Mouse (Mus musculus): ENCODE data around the gene Borcs8. TPM values are rescaled to one million over a fixed set of nuclear protein-coding genes. Genes with fewer than 3 reads are reported as not detected.
A peak's percentile ranks its signal among the peaks of the same experiment; 100 is the strongest.

Gene Borcs8
- polyA plus RNA-seq, 1 experiment: 53.5 TPM

DNA sequence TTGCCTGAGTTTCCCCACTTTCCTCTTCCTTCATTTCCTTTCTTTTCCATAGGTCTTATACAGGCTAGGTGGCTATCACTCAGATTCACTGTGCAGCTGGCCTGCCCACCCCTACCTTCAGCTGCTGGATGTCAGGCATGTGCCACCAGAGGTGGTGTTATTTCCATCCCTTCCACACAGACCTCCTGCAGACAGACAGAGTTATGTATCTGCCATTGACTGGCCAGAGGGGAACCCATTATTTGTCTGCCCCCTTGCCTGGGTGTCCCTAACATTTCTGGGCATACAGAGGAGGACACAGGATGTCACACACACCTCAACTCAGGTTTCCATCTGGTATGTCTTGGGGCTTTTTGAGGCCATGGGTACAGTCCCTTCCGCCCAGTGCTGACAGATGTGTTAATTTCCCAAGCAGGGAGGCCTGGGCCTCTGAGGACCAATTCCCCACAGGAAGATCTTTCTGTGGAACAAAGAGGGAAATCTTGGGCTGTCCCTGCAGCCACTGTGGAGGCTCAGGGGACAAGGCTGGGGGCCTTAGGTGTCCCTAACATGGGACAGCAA is 18.0 kb downstream of the Borcs8 start:
- peaks cover 59% of the 10 kb centered on the region for H3K27me3 ChIP-seq (replicated peaks)
- no peaks in the 10 kb centered on the region for H3K9me3 ChIP-seq
- no peak overlapping the region for H3K4me3 ChIP-seq (replicated peaks)
- H3K36me3 ChIP-seq (replicated peaks; ENCODE audit: low read length): no peaks in the 10 kb centered on the region
- TF ChIP-seq FLI1 (IDR thresholded peaks at IDR 0.05; ENCODE audit: low read length): no peak
- TF ChIP-seq GATA1 (IDR thresholded peaks at IDR 0.05; ENCODE audit: borderline replicate concordance, low read length): no peak
- H3K4me1 ChIP-seq: peaks cover 34% of the 10 kb centered on the region

DNA sequence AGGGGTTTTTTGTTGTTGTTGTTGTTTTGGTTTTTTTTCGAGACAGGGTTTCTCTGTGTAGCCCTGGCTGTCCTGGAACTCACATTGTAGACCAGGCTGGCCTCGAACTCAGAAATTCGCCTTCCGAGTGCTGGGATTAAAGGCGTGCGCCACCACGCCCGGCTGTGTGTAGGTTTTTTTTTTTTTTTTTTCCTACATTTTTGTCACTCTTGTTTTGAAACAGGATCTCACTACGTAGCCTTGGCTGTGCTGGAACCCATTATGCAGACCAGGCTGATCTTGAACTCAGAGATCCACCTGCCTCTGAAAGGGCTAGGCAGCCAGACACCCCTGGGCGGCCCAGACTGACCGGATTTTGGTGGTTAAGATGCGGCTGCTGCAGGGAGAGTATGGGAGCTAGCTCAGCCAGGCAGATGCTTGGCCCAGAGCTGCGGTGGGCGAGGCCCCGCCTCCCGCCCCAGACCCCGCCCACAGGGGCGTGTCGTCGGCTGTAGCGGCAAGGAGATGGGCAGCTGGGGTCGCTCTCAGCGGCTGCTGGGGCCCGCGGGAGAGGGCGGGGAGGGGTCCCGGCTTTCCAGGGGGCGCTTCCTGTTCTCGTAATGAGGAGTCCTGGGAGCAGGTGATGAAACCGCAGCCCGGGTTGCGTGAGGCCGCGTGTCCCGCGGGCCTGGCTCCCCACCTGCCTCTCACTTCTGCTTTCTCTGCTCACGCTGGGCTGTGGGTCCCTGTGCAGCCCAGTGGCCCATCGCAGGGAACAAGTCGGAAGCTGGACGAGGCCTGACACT is 19.0 kb downstream of the Borcs8 start:
- H3K4me3 ChIP-seq (replicated peaks): peak overlapping the region; percentile 92
- peaks cover 25% of the 10 kb centered on the region for H3K4me1 ChIP-seq
- H3K9me3 ChIP-seq: no peaks in the 10 kb centered on the region
- H3K27me3 ChIP-seq (replicated peaks): peaks cover 64% of the 10 kb centered on the region
- H3K36me3 ChIP-seq (replicated peaks; ENCODE audit: low read length): no peaks in the 10 kb centered on the region
- TF ChIP-seq GATA1 (IDR thresholded peaks at IDR 0.05; ENCODE audit: borderline replicate concordance, low read length) (no peak), FLI1 (IDR thresholded peaks at IDR 0.05; ENCODE audit: low read length) (no peak)

DNA sequence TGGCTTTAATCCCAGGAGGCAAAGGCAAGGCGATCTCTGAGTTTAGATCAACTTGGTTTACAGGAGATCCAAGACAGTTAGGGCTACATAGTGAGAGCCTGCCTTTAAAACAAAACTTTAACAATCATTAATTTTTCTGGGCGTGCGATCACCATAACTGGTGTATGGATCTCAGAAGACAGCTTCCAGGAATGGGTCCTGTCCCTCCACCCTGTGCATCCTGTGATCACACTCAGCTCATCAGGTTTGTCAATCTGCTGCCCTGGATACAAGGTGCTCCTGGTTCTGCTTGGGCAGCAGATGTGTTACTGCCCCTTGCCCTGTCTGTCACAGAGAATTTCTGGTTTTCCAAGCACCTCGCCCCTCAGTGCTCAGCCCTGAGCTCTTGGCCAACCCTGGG is 19.9 kb downstream of the Borcs8 start:
- H3K4me1 ChIP-seq: peaks cover 29% of the 10 kb centered on the region
- TF ChIP-seq FLI1 (IDR thresholded peaks at IDR 0.05; ENCODE audit: low read length): no peak
- TF ChIP-seq GATA1 (IDR thresholded peaks at IDR 0.05; ENCODE audit: borderline replicate concordance, low read length): no peak
- no peaks in the 10 kb centered on the region for H3K9me3 ChIP-seq
- no peaks in the 10 kb centered on the region for H3K36me3 ChIP-seq (replicated peaks; ENCODE audit: low read length)
- H3K4me3 ChIP-seq (replicated peaks): no peak overlapping the region
- peaks cover 73% of the 10 kb centered on the region for H3K27me3 ChIP-seq (replicated peaks)

DNA sequence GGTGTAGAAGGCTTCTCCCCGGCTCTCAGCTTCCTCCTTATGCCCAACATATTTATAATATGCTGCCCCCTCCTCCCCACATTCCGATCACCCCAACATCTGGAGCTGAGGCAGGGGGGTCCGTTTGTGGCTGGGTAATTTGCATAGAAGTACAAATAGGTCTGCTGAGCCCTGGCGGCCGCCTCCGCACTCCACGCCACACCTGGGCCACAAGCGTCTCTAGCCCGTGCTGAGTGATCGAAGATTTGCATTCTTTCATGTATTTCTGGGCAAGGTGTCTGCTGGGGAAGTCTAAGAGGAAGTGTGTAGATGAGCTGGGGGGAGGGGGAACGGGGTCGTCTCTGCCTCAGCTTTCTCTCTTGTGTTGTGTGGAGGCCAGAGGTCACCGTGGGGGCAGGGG is 20.7 kb downstream of the Borcs8 start:
- no peaks in the 10 kb centered on the region for H3K9me3 ChIP-seq
- no peak overlapping the region for H3K4me3 ChIP-seq (replicated peaks)
- peaks cover 73% of the 10 kb centered on the region for H3K27me3 ChIP-seq (replicated peaks)
- no peaks in the 10 kb centered on the region for H3K36me3 ChIP-seq (replicated peaks; ENCODE audit: low read length)
- TF ChIP-seq GATA1 (IDR thresholded peaks at IDR 0.05; ENCODE audit: borderline replicate concordance, low read length) (no peak), FLI1 (IDR thresholded peaks at IDR 0.05; ENCODE audit: low read length) (no peak)
- H3K4me1 ChIP-seq: peaks cover 29% of the 10 kb centered on the region

DNA sequence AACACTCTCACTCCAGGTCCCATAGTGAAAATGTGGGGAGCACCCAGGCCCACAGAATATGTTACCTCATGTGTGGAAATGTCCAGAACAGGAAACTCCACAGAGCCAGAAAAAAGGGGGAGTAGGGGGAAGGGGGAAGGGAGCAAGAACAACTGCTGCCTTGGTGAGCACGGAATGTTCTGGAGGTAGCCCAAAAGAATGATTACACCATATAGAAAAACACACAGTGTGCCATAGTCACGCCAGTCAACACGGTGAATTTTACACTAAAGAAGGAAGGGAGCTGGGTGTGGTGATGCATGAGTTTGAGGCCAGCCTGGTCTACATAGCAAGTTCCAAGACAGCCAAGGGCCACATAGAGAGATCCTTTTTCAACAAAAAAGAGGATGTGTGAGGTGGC is 24.0 kb downstream of the Borcs8 start:
- TF ChIP-seq GATA1 (IDR thresholded peaks at IDR 0.05; ENCODE audit: borderline replicate concordance, low read length) (no peak), FLI1 (IDR thresholded peaks at IDR 0.05; ENCODE audit: low read length) (no peak)
- Histone ChIP-seq H3K36me3 (replicated peaks; ENCODE audit: low read length) (no peaks in the 10 kb centered on the region), H3K4me3 (replicated peaks) (no peak overlapping the region), H3K4me1 (peaks cover 33% of the 10 kb centered on the region), H3K9me3 (no peaks in the 10 kb centered on the region), H3K27me3 (replicated peaks) (peaks cover 72% of the 10 kb centered on the region)

DNA sequence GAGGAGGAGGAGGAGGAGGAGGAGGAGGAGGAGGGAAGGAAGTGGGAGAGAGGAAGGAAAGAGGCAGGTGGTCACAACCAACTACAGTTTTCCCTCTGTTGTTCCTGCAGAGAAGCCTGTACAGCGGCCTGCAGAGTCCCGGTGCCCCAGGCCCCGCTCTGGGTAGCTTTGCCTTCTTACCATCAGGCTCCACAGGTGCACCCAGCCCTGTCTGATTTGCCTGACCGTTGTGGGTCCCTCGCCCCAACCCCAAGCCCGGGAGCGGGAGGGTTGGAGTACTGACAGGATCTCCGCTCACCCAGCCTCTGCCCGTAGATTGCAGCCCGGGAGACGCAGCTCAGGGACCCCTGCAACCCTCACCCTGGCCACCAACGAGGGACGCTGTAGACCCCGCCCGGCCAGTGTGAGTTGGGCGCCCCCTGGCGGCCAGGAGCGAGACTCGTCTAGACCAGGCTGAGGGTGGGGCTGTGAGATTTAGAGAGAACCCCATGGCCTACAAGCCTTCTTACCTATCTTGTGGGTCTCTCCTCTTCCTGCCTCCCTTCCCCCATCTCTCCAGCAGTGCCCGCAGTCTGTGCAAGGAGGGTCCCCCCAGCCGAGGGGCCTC is 27.3 kb downstream of the Borcs8 start:
- TF ChIP-seq GATA1 (IDR thresholded peaks at IDR 0.05; ENCODE audit: borderline replicate concordance, low read length): no peak
- Histone ChIP-seq H3K36me3 (replicated peaks; ENCODE audit: low read length) (no peaks in the 10 kb centered on the region), H3K27me3 (replicated peaks) (peaks cover 50% of the 10 kb centered on the region), H3K4me1 (peaks cover 35% of the 10 kb centered on the region), H3K4me3 (replicated peaks) (peak overlapping the region; percentile 87), H3K9me3 (no peaks in the 10 kb centered on the region)

DNA sequence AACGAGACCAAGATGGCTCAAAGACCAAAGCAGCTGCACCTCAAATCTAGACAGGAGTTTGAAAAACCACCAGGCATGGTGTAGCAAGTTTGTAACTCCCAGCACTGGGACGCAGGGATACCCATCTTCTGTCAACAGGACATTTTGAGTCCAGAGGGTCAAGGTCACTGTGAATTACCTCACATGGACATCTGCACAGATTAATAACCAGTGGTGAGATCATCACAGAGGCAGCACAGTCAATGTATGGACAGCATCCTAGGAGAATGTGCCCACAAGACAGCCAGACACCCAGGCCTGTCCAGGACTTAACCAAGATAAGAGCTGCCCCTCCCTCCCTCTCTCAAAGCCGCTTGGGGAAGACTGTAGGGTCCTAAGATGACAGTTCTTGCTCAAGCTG is 30.8 kb downstream of the Borcs8 start:
- peaks cover 62% of the 10 kb centered on the region for H3K4me1 ChIP-seq
- H3K27me3 ChIP-seq (replicated peaks): peaks cover 26% of the 10 kb centered on the region
- no peak for TF ChIP-seq GATA1 (IDR thresholded peaks at IDR 0.05; ENCODE audit: borderline replicate concordance, low read length)
- TF ChIP-seq FLI1 (IDR thresholded peaks at IDR 0.05; ENCODE audit: low read length): no peak
- H3K9me3 ChIP-seq: no peaks in the 10 kb centered on the region
- no peak overlapping the region for H3K4me3 ChIP-seq (replicated peaks)
- H3K36me3 ChIP-seq (replicated peaks; ENCODE audit: low read length): peaks cover 9% of the 10 kb centered on the region

DNA sequence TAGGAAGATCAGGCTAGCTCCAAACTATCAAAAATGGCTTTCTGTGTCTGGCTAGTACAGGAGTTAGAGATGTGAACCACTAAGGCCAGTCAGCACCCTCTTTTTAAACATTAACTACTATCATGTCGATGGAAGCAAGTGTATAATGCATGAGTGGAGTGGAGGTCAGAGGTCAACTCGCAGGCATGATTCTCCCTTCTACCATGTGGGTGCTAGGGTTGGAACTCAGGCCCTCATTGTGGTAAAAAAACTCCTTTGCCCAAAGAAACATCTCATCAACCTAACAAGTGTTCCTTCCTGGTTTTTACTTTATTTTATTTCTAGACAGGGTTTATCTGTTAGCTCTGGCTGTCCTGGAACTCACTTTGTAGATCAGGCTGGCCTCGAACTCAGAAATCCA is 31.4 kb downstream of the Borcs8 start:
- H3K4me1 ChIP-seq: peaks cover 62% of the 10 kb centered on the region

DNA sequence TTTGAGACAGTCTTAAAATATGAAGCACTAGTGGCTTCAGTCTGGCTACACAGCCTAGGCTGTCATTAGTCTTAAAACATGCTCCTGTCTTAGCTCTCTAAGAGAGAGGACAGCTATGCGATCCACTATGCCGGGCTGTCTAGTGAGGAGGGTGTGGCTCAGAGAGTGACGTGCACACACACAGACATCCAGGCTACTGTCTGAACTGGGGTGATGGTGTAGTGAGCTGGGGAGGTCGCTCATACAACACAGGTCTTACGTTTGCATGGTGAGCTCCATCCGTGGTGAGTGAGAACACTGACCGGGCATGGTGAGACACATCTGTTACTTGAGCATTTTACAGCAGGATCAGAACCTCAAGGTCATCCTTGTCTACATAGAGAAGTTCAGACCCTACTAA is 31.9 kb downstream of the Borcs8 start:
- Histone ChIP-seq H3K9me3 (no peaks in the 10 kb centered on the region), H3K36me3 (replicated peaks; ENCODE audit: low read length) (peaks cover 14% of the 10 kb centered on the region), H3K4me1 (peaks cover 61% of the 10 kb centered on the region), H3K4me3 (replicated peaks) (peak overlapping the region; percentile 62), H3K27me3 (replicated peaks) (peaks cover 15% of the 10 kb centered on the region)
- TF ChIP-seq FLI1 (IDR thresholded peaks at IDR 0.05; ENCODE audit: low read length) (no peak), GATA1 (IDR thresholded peaks at IDR 0.05; ENCODE audit: borderline replicate concordance, low read length) (no peak)

More for the DNA sequence above, 31.4 kb downstream of the Borcs8 start:
- Histone ChIP-seq H3K9me3 (no peaks in the 10 kb centered on the region), H3K36me3 (replicated peaks; ENCODE audit: low read length) (peaks cover 12% of the 10 kb centered on the region), H3K27me3 (replicated peaks) (peaks cover 20% of the 10 kb centered on the region), H3K4me3 (replicated peaks) (no peak overlapping the region)
- TF ChIP-seq GATA1 (IDR thresholded peaks at IDR 0.05; ENCODE audit: borderline replicate concordance, low read length): no peak
- TF ChIP-seq FLI1 (IDR thresholded peaks at IDR 0.05; ENCODE audit: low read length): no peak

DNA sequence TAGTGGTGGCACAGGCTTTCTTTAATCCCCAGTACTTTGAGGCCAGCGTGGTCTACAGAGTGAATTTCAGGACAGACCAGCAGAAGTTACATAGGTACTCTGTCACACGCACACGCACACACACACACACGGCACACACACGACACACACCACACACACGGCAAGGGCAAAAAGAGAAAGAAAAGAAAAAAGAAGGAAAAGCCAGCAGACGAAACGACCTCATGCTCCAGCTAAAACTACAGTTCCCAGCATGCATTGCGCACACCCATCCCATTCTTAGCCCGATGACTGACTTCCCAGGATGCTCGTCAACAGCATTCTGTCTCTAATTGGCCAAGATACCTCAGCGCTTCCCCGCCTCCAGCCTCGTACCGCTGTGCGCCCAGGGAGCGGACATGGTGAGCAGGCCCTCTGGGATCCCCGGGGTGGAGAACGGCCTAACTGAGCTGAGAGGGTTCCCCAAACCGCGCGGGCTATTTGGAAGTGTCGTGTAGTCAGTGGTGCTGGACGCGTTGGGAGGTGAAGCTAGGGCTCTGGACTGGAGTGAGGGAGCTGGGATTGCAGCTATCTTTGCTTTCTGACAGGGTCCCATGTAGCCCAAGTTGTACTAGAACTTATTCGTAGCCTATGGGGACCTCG is 32.9 kb downstream of the Borcs8 start, which contains the start of gene Tmem161a:
Gene Tmem161a (plus strand): TSS at position 314 of the 639 bp plus-strand sequence.
- TF ChIP-seq GATA1 (IDR thresholded peaks at IDR 0.05; ENCODE audit: borderline replicate concordance, low read length) (no peak), FLI1 (IDR thresholded peaks at IDR 0.05; ENCODE audit: low read length) (no peak)
- Histone ChIP-seq H3K27me3 (replicated peaks) (peaks cover 10% of the 10 kb centered on the region), H3K4me1 (peaks cover 56% of the 10 kb centered on the region), H3K36me3 (replicated peaks; ENCODE audit: low read length) (peaks cover 23% of the 10 kb centered on the region), H3K9me3 (no peaks in the 10 kb centered on the region), H3K4me3 (replicated peaks) (peak within 1 kb of the TSS; percentile 95)

Measured in megakaryocyte, embryonic 14.5 days (primary cell).